Mouse (Mus musculus): ENCODE measurements around the gene Caln1.

GRCm38 (mm10) chr5:130553916-130554315 lies 184.7 kb downstream of the Caln1 start:
- TF ChIP-seq GATA1 (IDR thresholded peaks at IDR 0.05; ENCODE audit: borderline replicate concordance, low read length): no peak
- TF ChIP-seq FLI1 (IDR thresholded peaks at IDR 0.05; ENCODE audit: low read length): no peak

Measured in megakaryocyte, embryonic 14.5 days (primary cell).